Mouse (Mus musculus): ENCODE data around the gene B230217C12Rik. TPM values are rescaled to one million over a fixed set of nuclear protein-coding genes. Genes with fewer than 3 reads are reported as not detected.

The B230217C12Rik gene
- polyA plus RNA-seq, 1 experiment from 2014 or later: 4.3 TPM

GRCm38 (mm10) chr11:97808621-97809234 is 31.9 kb upstream of the B230217C12Rik start:
- ATAC-seq (ENCODE audit: low FRiP score, low TSS enrichment): 0 out of 2 replicates have a peak, but pooled peaks have one; percentile 16
- H3K4me2 ChIP-seq (replicated peaks; ENCODE audit: low read depth, low read length): peak overlapping the region; percentile 23; the same call in 1 of the 2 replicates
- 0 out of 2 replicates have a peak, but pooled peaks cover 18% of the 10 kb centered on the region for H3K36me3 ChIP-seq (ENCODE audit: insufficient read depth, low read length)
- H3K9me3 ChIP-seq (ENCODE audit: low read length): no peaks in the 10 kb centered on the region
- peaks cover 100% of the 10 kb centered on the region for H3K4me1 ChIP-seq (ENCODE audit: insufficient read depth, low read length)
- no peak overlapping the region for H3K4me3 ChIP-seq (ENCODE audit: low read length)
- 44% methylated on average over 5 of the region's 5 CpGs for WGBS
- H3K9ac ChIP-seq (replicated peaks; ENCODE audit: low read length): peak overlapping the region; percentile 46; the same call in 1 of the 2 replicates
- H3K27me3 ChIP-seq (ENCODE audit: insufficient read depth, low read length): no peaks in the 10 kb centered on the region
- H3K27ac ChIP-seq (ENCODE audit: low read length): peak overlapping the region; percentile 82

- 63% methylated on average over 7 of the region's 7 CpGs for WGBS
Measured at GRCm38 (mm10) chr11:97809235-97810121, 31.1 kb upstream of the B230217C12Rik start.

GRCm38 (mm10) chr11:97810356-97810755 is 30.2 kb upstream of the B230217C12Rik start:
- peaks cover 100% of the 10 kb centered on the region for H3K4me1 ChIP-seq (ENCODE audit: insufficient read depth, low read length)
- H3K9ac ChIP-seq (replicated peaks; ENCODE audit: low read length): no peak overlapping the region; the same call in 1 of the 2 replicates
- no peaks in the 10 kb centered on the region for H3K27me3 ChIP-seq (ENCODE audit: insufficient read depth, low read length)
- no peaks in the 10 kb centered on the region for H3K9me3 ChIP-seq (ENCODE audit: low read length)
- peak overlapping the region; percentile 82 for H3K27ac ChIP-seq (ENCODE audit: low read length)
- H3K36me3 ChIP-seq (ENCODE audit: insufficient read depth, low read length): 0 out of 2 replicates have a peak, but pooled peaks cover 22% of the 10 kb centered on the region
- no peak overlapping the region for H3K4me3 ChIP-seq (ENCODE audit: low read length)
- H3K4me2 ChIP-seq (replicated peaks; ENCODE audit: low read depth, low read length): no peak overlapping the region
- ATAC-seq (ENCODE audit: low FRiP score, low TSS enrichment): no peak
- WGBS: 74% methylated on average over 7 of the region's 7 CpGs

More at GRCm38 (mm10) chr11:97809235-97810121, 31.1 kb upstream of the B230217C12Rik start:
- H3K36me3 ChIP-seq (ENCODE audit: insufficient read depth, low read length): 0 out of 2 replicates have a peak, but pooled peaks cover 18% of the 10 kb centered on the region
- no peak for ATAC-seq (ENCODE audit: low FRiP score, low TSS enrichment)
- H3K4me3 ChIP-seq (ENCODE audit: low read length): no peak overlapping the region
- H3K27me3 ChIP-seq (ENCODE audit: insufficient read depth, low read length): no peaks in the 10 kb centered on the region
- peaks cover 100% of the 10 kb centered on the region for H3K4me1 ChIP-seq (ENCODE audit: insufficient read depth, low read length)
- peak overlapping the region; percentile 23; the same call in 1 of the 2 replicates for H3K4me2 ChIP-seq (replicated peaks; ENCODE audit: low read depth, low read length)
- peak overlapping the region; percentile 82 for H3K27ac ChIP-seq (ENCODE audit: low read length)
- H3K9me3 ChIP-seq (ENCODE audit: low read length): no peaks in the 10 kb centered on the region
- peak overlapping the region; percentile 46; the same call in 1 of the 2 replicates for H3K9ac ChIP-seq (replicated peaks; ENCODE audit: low read length)

- H3K9ac ChIP-seq (replicated peaks; ENCODE audit: low read length): no peak overlapping the region; the same call in 1 of the 2 replicates
- peaks cover 28% of the 10 kb centered on the region; the same call in 1 of the 2 replicates for H3K36me3 ChIP-seq (ENCODE audit: insufficient read depth, low read length)
- H3K4me1 ChIP-seq (ENCODE audit: insufficient read depth, low read length): peaks cover 100% of the 10 kb centered on the region
- peak overlapping the region; percentile 82 for H3K27ac ChIP-seq (ENCODE audit: low read length)
- H3K4me2 ChIP-seq (replicated peaks; ENCODE audit: low read depth, low read length): peak overlapping the region; percentile 30; the same call in 1 of the 2 replicates
- no peaks in the 10 kb centered on the region for H3K27me3 ChIP-seq (ENCODE audit: insufficient read depth, low read length)
- 55% methylated on average over 3 of the region's 3 CpGs for WGBS
- no peaks in the 10 kb centered on the region for H3K9me3 ChIP-seq (ENCODE audit: low read length)
- no peak overlapping the region for H3K4me3 ChIP-seq (ENCODE audit: low read length)
- no peak for ATAC-seq (ENCODE audit: low FRiP score, low TSS enrichment)
Measured at GRCm38 (mm10) chr11:97810970-97811369, 29.6 kb upstream of the B230217C12Rik start.

- ATAC-seq (ENCODE audit: low FRiP score, low TSS enrichment): peak; percentile 46
- peak overlapping the region; percentile 41 for H3K9ac ChIP-seq (replicated peaks; ENCODE audit: low read length)
- no peaks in the 10 kb centered on the region for H3K9me3 ChIP-seq (ENCODE audit: low read length)
- peak overlapping the region; percentile 90 for H3K27ac ChIP-seq (ENCODE audit: low read length)
- 0 out of 2 replicates have a peak overlapping the region, but pooled peaks have one; percentile 2 for H3K4me3 ChIP-seq (ENCODE audit: low read length)
- H3K4me1 ChIP-seq (ENCODE audit: insufficient read depth, low read length): peaks cover 99% of the 10 kb centered on the region
- H3K4me2 ChIP-seq (replicated peaks; ENCODE audit: low read depth, low read length): peak overlapping the region; percentile 35
- H3K27me3 ChIP-seq (ENCODE audit: insufficient read depth, low read length): no peaks in the 10 kb centered on the region
- H3K36me3 ChIP-seq (ENCODE audit: insufficient read depth, low read length): peaks cover 34% of the 10 kb centered on the region
- WGBS: 44% methylated on average over 11 of the region's 13 CpGs
Measured at GRCm38 (mm10) chr11:97811569-97812362, 28.8 kb upstream of the B230217C12Rik start.

GRCm38 (mm10) chr11:97812491-97812921 is 28.1 kb upstream of the B230217C12Rik start:
- Histone ChIP-seq H3K4me1 (ENCODE audit: insufficient read depth, low read length) (peaks cover 99% of the 10 kb centered on the region), H3K27me3 (ENCODE audit: insufficient read depth, low read length) (no peaks in the 10 kb centered on the region), H3K9me3 (ENCODE audit: low read length) (no peaks in the 10 kb centered on the region), H3K27ac (ENCODE audit: low read length) (peak overlapping the region; percentile 90), H3K4me2 (replicated peaks; ENCODE audit: low read depth, low read length) (peak overlapping the region; percentile 35), H3K4me3 (ENCODE audit: low read length) (no peak overlapping the region), H3K9ac (replicated peaks; ENCODE audit: low read length) (no peak overlapping the region; the same call in 1 of the 2 replicates), H3K36me3 (ENCODE audit: insufficient read depth, low read length) (peaks cover 32% of the 10 kb centered on the region)
- 53% methylated on average over 3 of the region's 3 CpGs for WGBS
- ATAC-seq (ENCODE audit: low FRiP score, low TSS enrichment): no peak

- H3K9me3 ChIP-seq (ENCODE audit: low read length): no peaks in the 10 kb centered on the region
- 46% methylated on average over 7 of the region's 7 CpGs for WGBS
- no peak overlapping the region for H3K9ac ChIP-seq (replicated peaks; ENCODE audit: low read length)
- no peaks in the 10 kb centered on the region for H3K27me3 ChIP-seq (ENCODE audit: insufficient read depth, low read length)
- ATAC-seq (ENCODE audit: low FRiP score, low TSS enrichment): no peak
- peaks cover 99% of the 10 kb centered on the region for H3K4me1 ChIP-seq (ENCODE audit: insufficient read depth, low read length)
- peaks cover 33% of the 10 kb centered on the region for H3K36me3 ChIP-seq (ENCODE audit: insufficient read depth, low read length)
- H3K27ac ChIP-seq (ENCODE audit: low read length): peak overlapping the region; percentile 90
- no peak overlapping the region for H3K4me2 ChIP-seq (replicated peaks; ENCODE audit: low read depth, low read length)
- H3K4me3 ChIP-seq (ENCODE audit: low read length): no peak overlapping the region
Measured at GRCm38 (mm10) chr11:97813085-97813484, 27.5 kb upstream of the B230217C12Rik start.

GRCm38 (mm10) chr11:97813746-97814515 is 26.6 kb upstream of the B230217C12Rik start:
- no peaks in the 10 kb centered on the region for H3K9me3 ChIP-seq (ENCODE audit: low read length)
- H3K4me1 ChIP-seq (ENCODE audit: insufficient read depth, low read length): peaks cover 99% of the 10 kb centered on the region
- peak; percentile 43; the same call in 1 of the 2 replicates for ATAC-seq (ENCODE audit: low FRiP score, low TSS enrichment)
- H3K27ac ChIP-seq (ENCODE audit: low read length): peak overlapping the region; percentile 90
- 47% methylated on average over 17 of the region's 17 CpGs for WGBS
- no peaks in the 10 kb centered on the region for H3K27me3 ChIP-seq (ENCODE audit: insufficient read depth, low read length)
- H3K36me3 ChIP-seq (ENCODE audit: insufficient read depth, low read length): peaks cover 30% of the 10 kb centered on the region
- no peak overlapping the region for H3K4me3 ChIP-seq (ENCODE audit: low read length)
- no peak overlapping the region for H3K9ac ChIP-seq (replicated peaks; ENCODE audit: low read length)
- no peak overlapping the region for H3K4me2 ChIP-seq (replicated peaks; ENCODE audit: low read depth, low read length)
